Mouse (Mus musculus) left cerebral cortex, adult 2 months (tissue): Measurements from ENCODE around the gene Pecam1. TPM values are rescaled to one million over a fixed set of nuclear protein-coding genes. Genes with fewer than 3 reads are reported as not detected.

Experiments used
- DNase-seq, 2 experiments: peaks; one replicate each; pipeline ENCODE4 v3.0.0; 2021 to 2022; ENCODE audit warnings: low spot score in 2 of 2, mixed read lengths in 1 of 2; ENCODE audit errors: extremely low spot score in 1 of 2
- H3K27ac ChIP-seq: fragments of 200-600 bp; 2 replicates; pipeline ENCODE4 v1.8.1; 2022
- H3K4me3 ChIP-seq: fragments of 200-600 bp; 2 replicates; pipeline ENCODE4 v1.8.1; 2022
- CTCF ChIP-seq: fragments of 200-600 bp; IDR thresholded peaks from 2 replicates; pipeline ENCODE4 v1.8.1; 2022; ENCODE audit warnings: antibody characterized with exemption, mild to moderate bottlenecking, moderate library complexity
- intact Hi-C: fragments of 180-260 bp; cut with DNase I; formaldehyde crosslinking; loops from one replicate; pipeline ENCODE4 v1.15.1; 2025
- total RNA-seq, 2 experiments: library from RNA; stranded (reverse); gene quantifications; 2 replicates each; pipeline ENCODE4 v1.2.3; 2021

Gene Pecam1
- total RNA-seq, 2 experiments from 2014 or later: 17.3 to 22.0 TPM

DNA sequence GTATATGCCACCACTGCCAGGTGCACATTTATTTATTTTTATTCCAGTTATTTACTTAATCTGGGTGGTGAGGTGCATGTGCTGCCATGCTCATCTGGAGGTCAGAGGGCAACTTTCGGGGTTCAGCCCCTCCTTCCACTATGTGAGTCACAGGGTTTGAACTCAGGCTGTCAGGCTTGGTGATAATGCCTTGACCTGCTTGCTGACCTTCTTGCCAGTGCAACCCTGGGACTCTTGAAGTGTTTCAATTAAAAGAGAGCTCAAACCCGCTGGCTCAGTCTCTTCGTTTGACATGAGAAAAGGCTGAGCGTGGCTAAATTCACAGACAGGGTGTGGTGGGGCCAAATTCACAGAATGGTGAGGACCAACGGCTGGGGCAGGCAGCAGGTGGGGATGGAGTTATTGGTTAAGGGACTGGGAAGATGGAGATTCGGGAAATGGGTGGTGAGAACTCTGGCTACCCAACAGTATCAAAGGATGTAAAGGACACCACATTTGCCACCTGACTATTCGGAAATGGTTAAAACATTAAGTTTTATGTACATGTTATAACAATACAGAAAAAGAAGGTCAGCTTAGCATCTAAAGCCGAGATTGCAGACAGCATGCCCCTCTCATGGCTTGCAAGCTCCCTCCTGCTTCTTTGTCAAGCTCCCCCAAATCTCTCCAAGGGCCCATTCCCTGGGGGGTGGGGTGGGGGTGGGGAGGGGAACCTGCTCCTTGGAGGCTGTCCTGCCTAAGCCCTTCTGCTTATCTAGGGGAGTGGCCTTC is 81.1 kb downstream of the Pecam1 start:
- no peak for TF ChIP-seq CTCF
- no peak for DNase-seq
- Histone ChIP-seq H3K27ac (no peak overlapping the region), H3K4me3 (no peak overlapping the region)
- intact Hi-C loops: no loop called here

DNA sequence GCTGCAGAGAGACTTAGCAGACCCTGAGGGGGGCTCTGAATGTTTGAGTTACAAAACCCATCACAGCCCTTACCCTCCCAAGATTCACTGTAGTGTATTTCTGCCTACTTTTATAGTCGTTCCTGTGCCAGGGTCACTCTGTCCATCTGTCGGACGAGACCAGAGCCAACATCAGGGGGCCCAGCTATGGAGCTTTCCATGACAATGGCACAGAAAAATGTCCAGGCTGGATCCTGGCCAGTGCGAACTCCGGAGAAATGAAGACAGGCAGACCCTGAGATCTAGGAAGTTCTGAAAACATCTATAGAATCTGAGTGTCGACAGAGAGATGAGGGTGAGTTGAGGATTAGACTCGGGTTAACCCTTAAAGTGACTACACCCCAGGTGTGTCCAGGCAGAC is 82.1 kb downstream of the Pecam1 start:
- H3K27ac ChIP-seq: no peak overlapping the region
- intact Hi-C loops: no loop called here
- no peak for TF ChIP-seq CTCF

DNA sequence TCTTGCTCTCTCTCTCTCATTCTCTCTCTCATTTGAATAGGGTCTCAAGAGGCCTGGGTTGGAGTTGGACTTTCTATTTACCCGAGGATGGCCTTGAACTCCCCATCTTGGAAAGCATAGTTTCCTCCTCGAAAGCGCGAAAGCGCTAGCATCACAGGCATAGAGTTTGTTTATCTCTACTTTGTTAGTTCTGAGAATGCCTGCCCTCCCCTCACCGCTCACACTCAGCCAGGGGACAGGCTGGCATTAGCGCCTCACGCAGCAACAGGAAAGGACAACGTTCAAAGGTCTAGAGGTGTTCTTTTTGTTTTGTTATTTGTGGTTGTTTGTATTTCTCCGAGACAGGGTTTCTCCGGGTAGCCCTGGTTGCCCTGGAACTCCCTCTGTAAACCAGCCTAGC is 82.6 kb downstream of the Pecam1 start:
- TF ChIP-seq CTCF: no peak
- H3K4me3 ChIP-seq: no peak overlapping the region
- no peak overlapping the region for H3K27ac ChIP-seq
- intact Hi-C loops: no loop called here
- DNase-seq: no peak

More for the DNA sequence above, 82.1 kb downstream of the Pecam1 start:
- no peak for DNase-seq
- no peak overlapping the region for H3K4me3 ChIP-seq

DNA sequence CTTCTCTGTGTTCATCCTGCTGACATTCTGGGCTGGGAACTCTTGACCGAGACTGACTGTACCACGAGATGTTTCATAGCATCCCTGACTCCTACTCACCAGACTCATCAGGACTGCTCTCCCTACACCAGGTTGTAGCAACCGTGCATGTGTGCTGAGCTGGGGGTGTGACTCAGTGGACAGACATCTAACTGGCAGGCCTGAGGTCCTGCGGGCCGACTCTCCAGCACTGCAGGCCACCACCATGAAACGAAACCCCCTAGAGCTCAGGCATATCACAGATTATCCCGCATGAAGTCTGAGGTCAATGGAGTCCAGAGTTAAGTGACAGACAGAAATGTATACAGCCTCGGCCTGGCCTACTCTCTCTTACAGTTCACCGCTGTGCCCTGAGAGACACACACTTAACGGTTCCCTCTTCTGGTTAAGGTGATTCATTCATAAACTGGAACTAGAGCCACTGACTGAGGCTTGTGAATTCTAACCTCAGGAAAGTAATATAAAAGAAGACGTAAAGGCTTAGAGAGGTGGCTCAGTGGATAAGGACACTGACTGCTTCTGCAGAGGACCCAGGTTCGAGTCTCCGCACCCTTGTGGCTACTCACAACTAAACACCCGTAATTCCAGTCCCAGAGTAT is 83.8 kb downstream of the Pecam1 start:
- intact Hi-C loops: no loop called here
- DNase-seq: no peak
- Histone ChIP-seq H3K4me3 (no peak overlapping the region), H3K27ac (no peak overlapping the region)
- no peak for TF ChIP-seq CTCF

DNA sequence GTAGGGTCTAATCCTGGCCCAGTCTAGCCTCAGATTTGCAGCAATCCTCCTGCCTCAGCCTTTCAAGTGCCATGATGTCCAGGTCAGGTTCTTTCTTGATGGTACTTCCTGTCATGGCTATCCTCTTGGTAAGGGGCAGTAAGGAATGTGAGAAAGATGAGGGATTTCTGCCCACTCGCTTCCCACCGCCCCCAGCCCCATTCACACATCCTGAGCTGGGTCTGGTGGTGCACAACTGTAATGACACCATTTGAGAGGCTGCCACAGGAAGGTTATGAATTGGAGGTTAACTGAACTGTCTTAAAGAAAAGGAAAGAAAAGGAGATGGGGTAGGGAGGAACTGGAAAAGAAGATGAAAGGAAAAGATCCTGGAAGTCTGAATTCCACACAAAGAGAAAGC is 84.6 kb downstream of the Pecam1 start:
- H3K4me3 ChIP-seq: no peak overlapping the region
- DNase-seq: no peak
- no peak for TF ChIP-seq CTCF
- H3K27ac ChIP-seq: no peak overlapping the region
- intact Hi-C loops: no loop called here

DNA sequence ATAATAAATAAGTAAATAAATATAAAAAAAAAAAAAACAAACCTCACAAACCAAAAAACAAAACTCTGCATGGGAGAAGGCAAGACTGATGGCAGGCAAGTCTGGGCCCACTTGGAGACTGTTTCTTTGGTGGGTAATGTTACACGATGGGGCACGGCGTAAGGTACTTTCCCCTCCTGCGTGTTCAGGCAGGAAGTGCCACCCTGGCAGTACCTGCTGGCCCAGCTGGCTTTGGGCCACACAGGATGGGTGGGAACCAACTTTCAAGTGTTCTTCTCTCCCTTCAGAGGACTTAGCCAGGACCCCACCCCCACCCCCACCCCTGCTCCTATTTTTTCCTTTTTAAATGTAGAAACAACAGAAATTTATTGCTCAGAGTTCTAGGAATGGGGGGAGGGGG is 85.1 kb downstream of the Pecam1 start:
- TF ChIP-seq CTCF: no peak

DNA sequence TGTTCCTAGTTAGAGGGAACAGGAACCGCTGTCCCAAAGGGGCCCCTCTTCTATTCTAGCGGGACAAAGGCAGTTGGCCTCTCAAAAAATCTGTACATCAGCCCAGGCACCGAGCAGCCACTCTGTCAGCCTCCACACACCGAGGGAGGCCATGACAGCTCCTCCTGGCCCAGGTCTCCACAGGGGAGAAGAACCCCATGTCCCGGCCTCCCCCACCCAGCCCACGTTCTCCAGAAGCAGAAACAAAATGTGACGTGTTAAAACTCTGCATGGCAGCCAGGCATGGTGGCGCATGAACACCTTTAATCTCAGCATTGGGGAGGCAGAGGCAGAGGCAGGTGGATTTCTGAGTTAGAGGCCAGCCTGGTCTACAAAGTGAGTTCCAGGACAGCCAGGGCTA is 85.7 kb downstream of the Pecam1 start:
- Histone ChIP-seq H3K27ac (no peak overlapping the region), H3K4me3 (no peak overlapping the region)
- intact Hi-C loops: no loop called here
- no peak for TF ChIP-seq CTCF
- no peak for DNase-seq

More for the DNA sequence above, 85.1 kb downstream of the Pecam1 start:
- Histone ChIP-seq H3K4me3 (no peak overlapping the region), H3K27ac (no peak overlapping the region)
- DNase-seq: no peak
- intact Hi-C loops: no loop called here

DNA sequence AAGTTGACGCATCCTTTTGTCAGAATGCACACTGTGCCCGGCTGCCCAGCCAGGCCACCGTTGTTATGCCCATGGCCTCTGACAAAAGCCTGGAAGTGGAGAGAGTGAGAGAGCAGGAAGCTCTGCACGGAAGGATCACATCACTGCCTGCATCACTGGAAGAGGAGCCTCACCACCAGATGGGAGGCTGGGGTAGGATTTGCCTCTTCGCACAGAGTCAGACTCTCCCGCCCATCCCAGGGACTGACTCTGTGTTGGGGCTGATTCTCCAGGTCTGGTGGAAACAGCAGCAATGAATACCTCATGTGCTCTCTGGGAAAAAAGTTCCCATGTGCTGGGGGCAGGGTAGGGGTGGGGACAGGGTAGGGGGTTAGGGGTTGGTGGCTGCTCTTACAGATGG is 86.6 kb downstream of the Pecam1 start:
- intact Hi-C loops: no loop called here
- peak in 1 of 2 experiments; percentile 23 for DNase-seq
- no peak for TF ChIP-seq CTCF
- Histone ChIP-seq H3K27ac (no peak overlapping the region; the same call in 1 of the 2 replicates), H3K4me3 (no peak overlapping the region)

DNA sequence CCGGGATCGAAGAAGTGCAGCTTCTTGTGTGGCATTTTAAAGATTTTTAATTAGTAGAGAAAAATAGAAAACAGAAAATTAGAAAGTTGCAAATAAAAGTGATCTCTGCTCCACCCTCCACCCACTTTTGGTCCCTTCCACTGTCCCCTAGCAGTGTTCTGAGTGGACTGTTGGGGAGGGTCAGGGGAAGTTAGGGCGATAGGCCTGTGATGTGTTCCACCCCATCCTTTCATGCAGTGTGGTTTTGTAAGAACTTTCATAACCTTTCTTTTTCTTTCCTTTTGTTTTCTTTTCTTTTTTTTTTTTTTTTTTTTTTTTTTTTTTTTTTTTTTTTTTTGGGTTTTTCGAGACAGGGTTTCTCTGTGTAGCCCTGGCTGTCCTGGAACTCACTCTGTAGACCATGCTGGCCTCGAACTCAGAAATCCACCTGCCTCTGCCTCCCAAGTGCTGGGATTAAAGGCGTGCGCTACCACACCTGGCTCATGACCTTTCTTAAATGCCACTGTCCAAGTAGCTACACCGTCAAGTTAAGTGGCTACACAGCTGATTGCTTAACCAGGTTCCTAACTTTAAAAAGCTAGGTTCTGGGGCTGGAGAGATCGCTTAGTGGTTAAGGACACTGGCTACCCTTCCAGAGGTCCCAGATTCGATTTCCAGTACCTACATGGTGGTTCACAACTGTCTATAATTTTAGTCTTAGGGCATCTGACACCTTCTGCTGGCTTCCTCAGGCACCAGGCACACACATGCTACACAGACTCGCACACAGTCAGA is 87.6 kb downstream of the Pecam1 start:
- no peak overlapping the region for H3K4me3 ChIP-seq
- H3K27ac ChIP-seq: no peak overlapping the region
- TF ChIP-seq CTCF: no peak
- no peak for DNase-seq
- intact Hi-C loops: no loop called here

DNA sequence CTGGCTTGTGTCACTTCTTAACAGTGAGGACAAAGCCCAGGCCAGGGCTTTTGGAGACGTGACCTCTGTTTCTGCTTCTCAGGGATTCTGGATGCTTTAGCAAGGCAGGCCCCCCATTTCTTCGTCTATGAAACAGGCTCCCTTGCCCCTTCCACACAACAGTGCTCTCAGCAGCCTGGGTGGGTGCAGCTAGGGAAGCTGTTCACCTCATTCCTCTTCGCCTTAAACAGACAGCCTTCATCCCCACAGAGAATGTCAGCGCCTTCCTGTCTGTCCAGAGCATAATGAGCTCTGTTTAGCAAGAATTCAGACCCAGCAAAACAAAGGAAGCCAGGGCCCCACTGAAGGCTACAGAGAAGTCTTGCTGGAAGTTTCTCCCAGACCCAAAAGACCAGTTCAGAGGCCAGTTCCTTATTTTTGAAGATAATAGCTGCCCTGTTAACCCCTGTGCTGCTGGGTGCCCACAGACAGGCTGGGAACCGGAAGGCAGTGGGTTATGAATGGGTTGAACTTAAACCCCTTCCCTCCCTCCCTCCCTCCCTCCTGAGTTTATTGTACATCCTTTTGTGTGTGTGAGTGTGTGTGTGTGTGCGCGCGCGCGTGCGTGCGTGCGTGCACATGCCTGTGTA is 89.9 kb downstream of the Pecam1 start:
- DNase-seq: no peak
- intact Hi-C loops: no loop called here
- peak overlapping the region; percentile 82 for H3K27ac ChIP-seq
- no peak for TF ChIP-seq CTCF
- H3K4me3 ChIP-seq: no peak overlapping the region

DNA sequence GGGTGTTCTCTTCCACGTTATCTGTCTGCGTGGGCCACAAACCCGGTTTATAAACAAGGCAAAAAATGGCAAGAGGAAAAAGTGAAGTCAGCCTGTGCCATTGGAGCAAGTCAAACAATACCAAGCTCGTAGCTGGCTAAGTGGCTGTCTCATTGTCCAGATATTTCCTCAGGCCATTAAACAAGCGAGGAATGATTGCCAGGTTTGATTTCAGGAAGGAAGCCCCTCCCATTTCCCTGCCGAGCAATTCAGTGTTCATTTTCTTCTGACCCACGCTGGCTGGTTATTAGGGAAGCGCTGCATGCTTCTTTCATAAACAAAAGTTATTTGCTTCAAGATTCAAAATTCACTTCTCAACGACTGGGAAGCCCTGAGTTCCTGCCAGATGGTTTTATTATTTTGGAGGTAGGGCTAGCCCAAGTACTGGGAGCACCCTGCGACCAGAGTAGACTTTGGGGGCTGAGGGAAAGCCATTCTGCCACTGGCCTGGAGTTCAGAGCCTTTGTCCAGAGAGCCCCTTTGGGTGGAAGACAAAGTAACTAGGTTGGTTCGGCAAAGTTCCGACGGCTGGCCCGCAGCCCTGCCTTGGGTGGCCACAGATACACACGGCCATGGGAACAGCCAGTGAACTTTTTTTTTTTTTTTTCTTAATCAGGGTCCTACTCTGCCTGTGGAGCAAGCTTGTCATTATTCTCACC is 90.7 kb downstream of the Pecam1 start:
- Histone ChIP-seq H3K27ac (peak overlapping the region; percentile 82), H3K4me3 (no peak overlapping the region)
- DNase-seq: no peak
- no peak for TF ChIP-seq CTCF
- intact Hi-C loops: no loop called here
